Mouse (Mus musculus) thymus, postnatal 36 days (tissue): ENCODE measurements around the gene Ate1.
A peak's percentile ranks its signal among the peaks of the same experiment; 100 is the strongest.
"Not testable (repeated sequence)": the region's sequence is repeated elsewhere in the genome, so short reads cannot be mapped to it uniquely, and the experiment has no call there.

ENCODE experiments used
- DNase-seq, 2 experiments: peaks; one replicate each; pipeline ENCODE4 v3.0.0; 2022; ENCODE audit warnings: mixed read lengths in 2 of 2

Gene Ate1

DNA sequence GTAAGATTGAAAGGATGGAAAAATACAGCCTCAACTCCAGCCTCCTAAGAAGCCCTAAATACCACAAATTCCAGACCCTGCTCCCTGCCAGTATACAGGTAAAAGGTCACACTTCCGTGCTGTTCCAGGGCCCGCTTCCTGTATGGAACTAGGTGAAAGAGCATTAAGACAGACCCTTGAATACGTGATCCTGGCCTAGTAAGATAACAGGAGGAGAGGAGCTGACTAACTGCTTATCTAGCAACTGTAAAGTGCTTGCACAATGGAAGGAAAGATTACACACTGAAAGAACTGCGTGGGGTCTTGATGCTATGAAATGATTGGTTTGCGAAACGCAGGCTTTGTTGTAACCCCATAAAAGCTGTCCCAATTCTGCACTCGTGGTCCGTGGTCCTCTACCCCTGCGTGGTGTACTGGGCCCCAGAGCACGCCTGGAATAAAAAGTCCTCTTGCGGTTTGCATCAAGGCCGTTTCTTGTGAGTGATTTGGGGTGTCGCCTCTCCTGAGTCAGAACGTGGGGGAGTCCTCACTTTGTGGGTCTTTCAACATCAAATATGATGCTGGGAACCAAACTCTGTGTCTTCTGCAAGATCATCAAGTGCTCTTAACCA is 748 bp upstream of the Ate1 start:
- DNase-seq: no peak

DNA sequence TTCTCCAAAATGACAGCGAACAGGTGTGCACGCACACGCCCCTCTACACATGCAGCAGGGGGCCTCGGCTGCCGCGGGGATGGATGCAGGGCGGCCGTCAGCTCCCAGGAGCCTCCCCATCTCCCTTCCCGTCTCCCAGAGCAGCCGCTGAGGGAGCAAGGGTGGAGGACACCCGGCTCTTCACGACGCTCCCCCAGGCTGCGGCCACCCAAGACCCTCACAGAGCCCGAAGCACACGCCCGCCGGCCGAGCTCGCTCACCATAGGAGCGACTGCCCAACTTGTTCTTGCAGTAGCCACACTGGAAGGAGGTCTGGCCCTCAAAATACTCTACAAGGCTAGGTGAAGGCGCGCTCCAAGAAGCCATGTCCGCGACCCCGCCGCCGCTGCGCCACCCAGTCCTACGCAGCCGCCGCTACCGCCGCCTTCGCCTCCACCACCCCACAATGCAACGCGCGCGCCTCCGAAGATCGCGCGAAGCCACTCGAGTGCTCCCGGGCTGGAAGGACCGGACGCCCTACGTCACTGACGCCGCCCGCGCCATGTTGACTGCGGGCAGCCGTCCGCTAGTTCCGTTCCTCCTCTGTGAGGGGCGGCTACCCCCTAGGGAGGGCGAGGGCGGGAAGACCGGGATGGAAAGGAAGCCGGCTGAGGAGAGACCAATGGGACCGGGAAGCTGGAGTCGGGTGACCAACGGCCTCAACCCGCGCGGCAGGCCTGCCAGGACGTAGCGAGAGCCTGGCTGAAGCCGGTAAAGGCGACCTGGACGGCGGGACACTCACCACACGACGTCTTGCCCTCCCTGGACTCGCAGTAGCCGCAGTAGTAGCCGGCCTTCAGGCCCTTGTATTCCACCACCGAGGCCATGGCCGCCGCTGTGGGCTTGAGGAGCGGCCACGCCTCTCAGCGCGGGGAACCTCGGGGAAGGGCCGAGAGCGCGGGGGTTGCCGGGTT is 797 bp downstream of the Ate1 start:
- peak; percentile 96 for DNase-seq

DNA sequence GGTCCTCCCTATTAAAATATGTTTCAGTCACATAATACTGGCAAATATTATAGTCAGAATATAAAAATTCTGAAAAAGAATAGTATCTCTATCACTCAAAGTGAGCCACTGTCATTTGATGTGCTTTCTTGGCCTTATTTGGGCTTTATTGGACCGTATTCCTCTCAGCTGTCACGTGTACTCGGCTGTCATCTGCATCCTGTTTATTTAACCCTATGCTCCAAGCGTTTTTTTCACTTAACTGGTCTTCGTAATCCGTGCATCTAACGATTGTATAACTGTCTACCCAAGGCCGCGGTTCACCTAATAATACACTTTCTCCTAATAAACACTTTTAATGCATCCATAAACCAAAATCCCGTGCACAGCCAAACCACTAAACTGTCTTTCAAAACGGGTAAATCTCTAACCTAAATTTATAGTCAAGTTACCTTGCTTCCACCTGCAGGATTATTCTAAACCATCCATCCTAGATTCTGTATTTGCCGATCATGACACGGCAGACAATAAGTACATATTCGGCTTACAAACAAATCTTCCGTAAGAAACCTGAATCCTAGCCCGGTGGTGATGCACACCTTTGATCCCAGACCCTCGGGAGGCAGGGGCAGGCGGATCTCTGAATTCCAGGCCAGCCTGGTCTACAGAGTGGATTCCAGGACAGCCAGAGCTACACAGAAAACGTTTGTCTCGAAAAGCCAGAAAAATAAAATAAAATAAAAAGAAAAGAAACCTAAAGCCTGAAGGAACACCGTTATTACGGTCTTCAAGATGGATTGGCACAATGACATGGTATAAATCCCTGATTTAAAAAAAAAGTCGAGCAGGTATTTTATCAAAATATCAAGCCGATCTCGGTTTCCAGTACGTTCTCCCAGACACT is 1.7 kb downstream of the Ate1 start:
- DNase-seq: no peak

DNA sequence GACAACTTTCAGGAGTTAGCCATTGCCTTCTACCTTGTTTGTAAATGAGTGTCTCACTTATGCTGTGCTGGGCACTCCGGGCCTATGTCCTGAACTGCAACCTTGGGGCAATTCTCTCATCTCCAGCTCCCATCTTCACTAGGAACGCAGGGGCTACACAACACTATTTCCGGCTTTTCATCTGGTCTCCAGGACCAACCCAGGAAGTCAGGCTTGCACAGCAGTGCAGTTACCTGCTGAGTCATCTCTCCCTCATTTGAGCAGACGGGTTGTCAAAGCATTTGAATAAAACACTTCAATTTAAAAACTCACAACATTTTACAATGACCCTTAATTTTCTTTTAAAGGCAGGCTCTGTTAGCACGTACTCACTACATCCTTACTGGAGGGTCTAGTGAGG is 9.9 kb downstream of the Ate1 start:
- DNase-seq: no peak

DNA sequence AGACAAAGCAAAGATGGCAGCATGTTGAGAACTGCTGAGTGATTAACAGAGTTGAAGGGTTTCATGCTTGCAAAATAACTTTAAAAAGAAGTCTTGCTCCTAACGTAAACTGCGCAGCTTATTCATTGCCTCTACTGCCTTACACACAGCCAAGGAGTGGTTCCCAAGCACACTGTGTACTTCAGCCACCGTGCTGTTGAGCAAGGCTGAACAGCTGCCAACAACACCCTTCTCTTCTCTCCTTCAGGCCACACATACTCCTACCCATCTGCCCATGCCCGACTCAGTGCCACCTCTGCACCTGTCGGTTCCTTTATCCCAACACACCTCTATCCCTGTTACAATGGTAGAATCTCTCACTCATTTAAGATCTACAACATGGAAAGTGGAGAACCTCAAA is 17.2 kb downstream of the Ate1 start:
- no peak for DNase-seq

DNA sequence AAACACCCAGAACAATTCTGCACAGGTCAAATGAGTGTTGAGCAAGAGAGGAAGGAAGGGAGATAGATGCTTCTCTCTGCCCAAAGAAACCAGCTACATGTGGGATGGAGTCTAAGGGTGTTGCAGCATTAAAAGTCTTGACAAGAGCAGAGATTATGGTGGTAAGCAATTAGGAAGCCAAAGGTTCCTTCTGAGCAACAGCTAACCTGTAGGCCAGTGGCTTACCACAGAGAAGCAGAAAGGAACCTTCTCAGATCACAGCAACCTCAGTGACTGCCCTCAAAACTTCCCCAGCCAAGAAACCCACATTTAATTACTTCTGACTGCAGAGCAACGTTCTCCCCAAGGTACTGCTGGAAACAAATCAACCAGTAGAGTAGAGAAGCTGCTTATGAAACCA is 18.7 kb downstream of the Ate1 start:
- no peak for DNase-seq

DNA sequence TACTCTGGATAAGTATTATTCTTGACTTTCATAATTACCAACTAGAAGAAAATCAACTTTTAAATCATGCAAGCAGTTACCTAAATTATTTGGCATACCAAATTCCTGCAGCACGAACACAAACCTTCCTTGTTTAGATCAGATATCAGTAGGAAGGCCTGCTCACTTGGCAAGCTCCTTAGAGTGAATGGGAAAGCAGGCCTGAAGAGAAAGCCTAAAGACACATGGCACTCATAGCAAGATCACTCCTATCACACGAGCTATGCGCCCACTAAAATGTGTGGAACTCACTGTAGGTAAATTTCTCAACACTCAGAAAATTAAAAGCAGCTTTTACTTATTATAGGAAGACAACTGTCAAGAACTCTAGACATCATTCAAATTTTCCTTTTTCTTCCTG is 26.8 kb downstream of the Ate1 start:
- DNase-seq: no peak

DNA sequence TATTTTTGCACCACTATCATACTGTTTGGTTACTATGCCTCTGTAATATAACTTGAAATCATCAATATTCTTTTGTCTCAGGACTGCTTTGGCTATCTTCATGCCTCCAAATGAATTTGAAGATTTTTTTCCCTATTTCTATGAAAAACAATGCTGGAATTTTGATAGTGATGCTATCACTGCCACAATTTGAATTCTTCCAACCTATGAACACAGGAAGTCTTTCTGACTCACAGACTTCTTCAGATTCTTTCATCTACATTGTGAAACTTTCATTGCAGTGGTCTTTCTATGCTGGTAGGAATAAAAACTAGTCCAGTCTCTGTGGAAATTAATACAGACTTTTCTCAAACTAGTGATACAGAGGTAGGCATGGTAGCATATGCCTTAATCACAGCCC is 28.1 kb downstream of the Ate1 start:
- DNase-seq: no peak

DNA sequence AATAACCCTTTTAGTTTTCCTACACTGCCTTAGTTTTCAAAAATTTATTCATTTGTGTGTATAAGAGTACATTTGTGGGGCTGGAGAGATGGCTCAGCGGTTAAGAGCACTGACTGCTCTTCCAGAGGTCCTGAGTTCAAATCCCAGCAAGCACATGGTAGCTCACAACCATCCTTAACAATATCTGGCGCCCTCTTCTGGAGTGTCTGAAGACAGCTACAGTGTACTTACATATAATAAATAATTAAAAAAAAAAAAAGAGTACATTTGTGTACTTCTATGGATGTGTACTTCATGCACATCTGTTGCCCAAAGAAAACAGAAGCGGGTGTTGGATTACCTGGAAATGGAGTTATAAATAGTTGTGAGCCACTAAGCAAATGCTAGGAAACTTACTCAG is 41.2 kb downstream of the Ate1 start:
- not testable (repeated sequence) for DNase-seq

DNA sequence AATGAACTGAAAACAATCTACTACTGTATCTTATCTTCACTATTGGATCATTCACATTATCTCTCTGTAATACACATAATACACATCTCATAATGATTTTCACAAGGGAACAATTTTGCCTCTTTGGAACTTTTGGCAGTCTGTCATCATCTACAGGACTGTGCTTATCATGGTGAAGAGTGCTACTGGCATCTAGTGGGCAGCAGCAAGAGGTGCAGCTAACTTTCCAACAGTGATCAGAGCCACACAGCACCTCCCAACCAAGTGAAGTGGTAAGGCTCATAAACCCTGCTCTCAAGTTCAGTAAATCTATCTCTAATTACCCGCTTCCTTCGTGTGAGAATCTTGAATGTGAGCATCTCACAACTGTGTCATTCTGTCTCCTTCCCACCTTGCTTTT is 44.2 kb downstream of the Ate1 start:
- peak; percentile 3 to 9 for DNase-seq

DNA sequence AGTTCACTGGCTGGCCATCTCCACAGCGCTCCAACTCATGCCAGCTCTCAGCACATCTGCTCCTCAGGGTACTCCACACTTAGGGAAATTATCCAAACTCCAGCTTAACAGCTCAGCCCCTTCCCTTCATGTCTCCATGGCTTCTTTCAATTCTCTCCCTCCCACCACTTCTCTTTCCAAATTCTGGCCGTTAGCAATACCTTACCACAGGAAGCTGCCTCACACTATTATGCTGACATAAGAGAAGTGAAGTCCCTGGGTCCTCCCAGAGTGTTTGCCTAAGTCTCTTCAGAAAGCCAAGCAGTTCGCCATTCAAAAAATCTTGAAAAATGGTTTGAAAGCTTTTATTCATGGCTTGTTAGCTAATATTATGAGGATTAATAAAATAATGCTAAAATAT is 46.3 kb downstream of the Ate1 start:
- no peak for DNase-seq

DNA sequence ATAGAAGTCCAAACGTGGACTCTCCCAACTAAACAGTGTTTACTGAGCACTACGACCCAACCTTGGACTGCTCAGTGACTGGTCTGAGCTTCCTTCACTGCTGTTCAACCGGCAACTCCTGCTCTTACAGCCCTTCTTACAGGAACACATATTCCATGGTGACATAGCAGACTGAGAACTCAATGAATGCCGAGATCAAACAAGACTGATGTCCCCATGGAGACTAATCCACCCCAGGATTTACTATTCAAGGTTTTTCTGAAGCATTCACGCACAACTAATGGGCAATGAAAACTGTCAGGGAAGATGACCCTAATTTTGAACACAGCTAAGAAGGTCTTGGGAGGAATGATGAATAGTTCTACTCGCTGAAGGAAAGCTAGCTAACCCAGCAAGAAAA is 47.5 kb downstream of the Ate1 start:
- no peak for DNase-seq

DNA sequence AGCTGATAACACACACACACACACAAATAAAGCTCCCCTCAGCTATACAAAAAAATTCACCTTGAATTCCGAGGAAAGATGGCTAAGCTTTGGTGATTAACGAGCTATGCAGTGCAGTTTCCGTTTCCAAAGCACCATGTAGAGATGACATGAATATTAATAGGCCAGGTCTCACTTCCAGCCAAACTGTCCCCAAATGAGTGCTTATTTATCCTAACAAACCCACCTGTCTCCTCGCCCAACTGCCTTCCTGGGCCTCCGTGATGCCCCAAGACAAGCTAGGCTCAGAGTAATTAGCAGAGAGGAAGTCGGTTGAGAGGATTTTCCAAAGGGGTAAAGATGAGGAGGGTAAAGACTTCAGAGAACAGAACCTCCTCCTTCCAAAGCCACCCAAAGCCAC is 49.1 kb downstream of the Ate1 start:
- DNase-seq: no peak

DNA sequence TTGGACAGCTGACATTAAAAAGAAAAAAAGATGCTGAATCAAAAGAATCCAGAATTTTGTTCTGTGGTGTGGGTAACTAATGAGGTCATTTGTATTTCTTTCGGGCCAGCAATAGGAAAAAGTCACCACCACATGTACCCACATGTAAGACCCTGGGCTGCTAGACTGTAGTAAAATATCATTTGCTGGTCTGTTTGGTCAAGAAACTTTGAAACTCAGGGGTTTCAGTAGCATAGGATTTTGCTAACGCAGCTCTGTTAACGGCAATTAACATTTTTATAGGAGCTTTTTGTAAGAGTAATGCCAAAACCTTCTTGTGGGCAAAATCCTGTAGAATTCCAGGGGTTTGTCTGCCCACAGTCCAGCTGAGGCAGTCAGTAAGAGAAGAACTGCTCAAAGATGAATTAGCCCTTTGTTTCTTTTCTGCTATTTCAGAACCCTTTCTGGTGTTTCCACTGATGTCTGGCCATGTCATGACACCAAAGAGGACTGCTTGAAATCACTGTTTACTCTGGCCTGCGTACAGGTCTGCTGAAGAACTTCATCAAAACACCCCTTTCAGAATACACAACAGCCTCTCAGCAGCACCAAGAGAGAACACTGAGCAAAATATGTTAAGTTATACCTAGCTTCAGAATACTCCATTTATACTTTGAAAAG is 64.5 kb downstream of the Ate1 start:
- DNase-seq: no peak

DNA sequence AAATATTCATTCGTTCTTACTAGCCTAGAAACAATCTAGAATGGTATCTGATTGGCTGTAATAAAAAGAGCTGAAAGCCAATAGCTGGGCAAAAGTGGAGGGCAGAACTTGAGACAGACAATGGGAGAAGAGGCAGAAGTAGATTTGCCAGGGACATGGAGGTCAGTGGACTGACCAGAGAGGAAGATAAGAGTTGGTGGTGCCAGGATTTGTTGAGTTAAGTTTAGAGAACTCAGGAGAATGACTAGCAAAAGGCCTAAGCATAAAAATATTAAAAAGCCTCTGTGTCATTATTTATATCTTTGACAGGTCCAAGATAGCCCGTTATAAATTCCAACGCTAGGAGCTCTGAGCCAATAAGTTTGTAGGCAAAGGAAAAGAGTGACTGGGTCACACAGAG is 65.9 kb downstream of the Ate1 start:
- DNase-seq: no peak

DNA sequence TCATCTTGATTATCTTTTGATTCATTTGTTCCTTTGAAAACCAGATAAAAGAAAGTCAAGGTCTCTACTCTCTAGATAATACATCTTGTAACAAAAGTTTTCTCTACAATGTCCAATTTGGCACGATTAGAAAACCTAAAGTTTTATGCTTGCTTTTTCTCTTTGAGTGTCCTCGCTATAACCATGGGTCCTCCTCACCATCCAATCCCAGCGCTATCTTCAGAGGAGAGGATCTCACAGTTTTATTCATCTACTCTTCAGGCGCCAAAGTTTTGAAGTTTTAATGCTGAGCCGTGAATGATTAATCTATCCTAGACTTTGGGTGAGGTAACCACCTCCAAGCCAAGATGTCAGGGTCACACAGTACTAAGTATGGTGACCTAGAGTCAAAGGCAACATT is 84.4 kb downstream of the Ate1 start:
- DNase-seq: no peak

DNA sequence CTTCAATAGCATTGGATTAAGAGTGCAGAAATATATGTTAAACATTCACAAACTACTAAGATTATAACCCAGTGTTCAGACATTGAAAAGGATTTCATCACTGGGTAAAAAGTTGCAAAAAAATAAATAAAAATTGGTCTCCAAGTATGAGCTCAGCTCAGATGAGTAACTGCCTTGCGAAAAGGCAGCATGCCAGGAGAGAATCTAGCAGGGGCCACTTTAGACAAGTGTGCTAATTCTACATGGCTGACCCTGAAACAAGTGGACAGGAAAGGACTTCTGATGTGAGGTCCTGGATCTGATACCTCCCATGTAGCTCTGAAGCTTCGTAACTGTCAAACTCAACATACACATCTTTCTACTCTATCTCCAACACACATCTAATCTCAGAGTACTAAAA is 88.0 kb downstream of the Ate1 start:
- DNase-seq: no peak

DNA sequence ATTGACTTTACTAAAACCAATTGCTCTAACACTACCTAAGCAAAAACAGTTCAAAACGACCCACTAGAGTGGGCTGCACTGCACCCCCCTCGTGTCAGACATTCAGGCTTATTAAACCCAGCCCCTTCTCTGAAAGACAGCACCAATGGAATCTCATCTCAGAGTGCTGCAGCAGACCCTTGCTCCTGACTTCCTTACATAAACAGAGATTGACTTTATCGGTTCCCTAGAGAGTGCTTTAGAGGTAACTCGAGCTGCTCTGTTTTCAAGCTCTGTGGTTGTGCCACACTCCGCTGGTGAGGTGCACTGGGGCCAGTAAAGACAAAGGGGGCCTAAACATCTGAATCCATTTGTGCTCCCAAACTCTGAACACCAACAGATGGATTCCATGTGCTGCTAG is 93.6 kb downstream of the Ate1 start:
- no peak for DNase-seq

DNA sequence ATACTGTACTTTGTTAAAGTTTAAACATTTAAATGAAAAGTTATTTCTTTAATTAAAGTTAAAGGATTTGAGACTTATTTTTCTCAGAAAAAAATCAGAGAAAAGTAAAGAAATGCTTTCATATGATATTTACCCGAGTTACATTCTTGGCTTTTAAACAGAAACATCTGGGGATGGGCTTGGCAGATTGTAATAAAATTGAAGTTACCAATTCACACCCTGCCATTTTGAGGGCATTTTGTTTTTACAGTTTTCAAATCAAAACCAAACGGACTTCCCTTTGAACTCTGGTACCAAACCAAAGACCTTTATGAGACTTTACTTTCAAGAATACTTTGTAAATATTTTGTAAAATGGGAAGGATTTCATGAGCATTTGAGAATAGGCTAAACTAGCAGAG is 94.2 kb downstream of the Ate1 start:
- DNase-seq: no peak

DNA sequence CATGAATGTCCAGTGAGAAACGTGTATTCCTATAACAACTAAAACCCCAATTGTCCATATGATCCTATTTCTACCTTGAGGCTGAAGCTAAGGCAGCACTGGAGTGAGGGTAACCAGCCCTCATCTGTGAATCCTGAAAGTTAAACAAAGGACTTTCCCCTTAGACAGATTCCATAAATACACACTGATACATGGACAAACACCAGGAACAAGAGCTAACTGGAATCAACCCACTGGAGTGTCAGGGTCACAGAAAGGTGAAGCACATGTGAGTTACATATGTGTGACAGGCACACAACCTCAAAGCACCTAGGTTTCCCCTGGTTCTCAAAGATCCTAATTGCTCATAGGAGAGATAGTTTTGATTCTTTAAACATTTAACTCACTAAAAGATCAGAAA is 100.2 kb downstream of the Ate1 start:
- DNase-seq: no peak

DNA sequence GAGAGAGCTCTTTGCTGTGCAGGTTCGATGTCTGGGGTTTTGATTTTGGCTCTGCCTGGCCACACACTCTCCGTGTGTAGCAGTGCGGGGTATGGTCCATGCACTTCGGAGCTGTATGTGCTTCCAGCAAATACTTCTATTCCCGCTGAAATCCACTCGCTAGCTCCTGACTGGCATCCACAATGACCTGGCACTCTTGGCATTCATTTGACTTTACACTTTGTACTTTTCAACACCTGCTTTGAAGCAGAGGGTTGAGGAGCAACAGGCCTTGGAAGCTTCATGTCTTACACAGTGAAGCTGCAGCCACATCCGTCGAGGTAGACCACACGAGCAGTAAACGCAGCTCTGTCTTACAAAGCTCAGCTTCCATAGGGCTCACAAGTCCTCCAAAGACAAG is 112.5 kb downstream of the Ate1 start:
- DNase-seq: no peak

DNA sequence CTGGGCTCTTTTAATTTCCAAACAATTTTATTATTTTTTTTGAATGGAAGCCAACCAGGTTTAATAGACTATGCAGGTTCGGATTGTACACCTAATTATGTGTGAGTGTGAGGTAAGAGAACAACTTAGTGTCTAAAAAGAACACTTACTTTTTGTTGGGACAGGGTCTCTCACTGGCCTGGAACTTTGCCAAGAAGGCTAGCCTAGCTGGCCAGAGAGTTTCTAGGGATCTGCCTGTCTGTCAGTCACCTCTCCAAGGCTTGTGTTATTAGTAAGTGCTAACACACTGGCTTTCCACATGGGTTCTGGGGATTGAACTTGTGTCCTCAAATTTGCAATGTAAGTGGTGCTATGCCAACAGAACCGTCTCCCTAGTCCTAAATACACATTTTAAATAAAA is 116.8 kb downstream of the Ate1 start:
- no peak for DNase-seq

DNA sequence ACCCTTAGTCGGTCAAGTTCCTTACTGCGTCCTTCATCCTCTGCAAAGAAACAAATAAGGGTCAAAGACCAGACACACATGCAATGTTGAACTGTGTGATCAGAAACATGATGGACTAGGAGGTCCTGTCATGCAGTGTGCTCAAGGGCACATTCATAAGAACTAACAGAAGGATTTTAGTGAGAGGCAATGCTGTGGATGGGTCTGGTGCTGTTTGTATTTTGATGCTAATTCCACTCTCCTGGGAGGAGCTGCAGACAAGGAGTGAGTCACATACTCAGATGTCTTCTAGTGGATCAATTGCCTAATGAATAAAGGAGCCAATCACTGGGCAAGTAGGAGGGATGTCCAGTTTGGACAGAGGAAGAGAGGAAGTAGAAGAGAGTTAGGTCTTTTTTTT is 125.5 kb downstream of the Ate1 start:
- no peak for DNase-seq
